Mouse (Mus musculus) limb, embryonic 11.5 days (tissue): ENCODE results near the gene Zscan5b. TPM values are rescaled to one million over a fixed set of nuclear protein-coding genes. Genes with fewer than 3 reads are reported as not detected.
A peak's percentile ranks its signal among the peaks of the same experiment; 100 is the strongest.

ENCODE experiments used
- ATAC-seq: fragments of 200-750 bp; cut with Nextera tagmentation; 2 replicates; pipeline ENCODE4 v1.8.0; 2017; ENCODE audit warnings: low read depth; ENCODE audit not compliant: insufficient number of reproducible peaks, low FRiP score, low TSS enrichment
- DNase-seq: peaks from one replicate; pipeline ENCODE4 v3.0.0-alpha.2; 2015; ENCODE audit warnings: low spot score
- H3K27ac ChIP-seq: fragments of 300-500 bp; sonication (generic); replicated peaks from 2 replicates; pipeline ENCODE4 v1.5.1; 2014; ENCODE audit warnings: low read depth, mild to moderate bottlenecking, low read length
- H3K27me3 ChIP-seq: fragments of 300-500 bp; sonication (generic); 2 replicates; pipeline ENCODE4 v1.6.1; 2014; ENCODE audit warnings: mild to moderate bottlenecking, low read length, mixed read lengths; ENCODE audit not compliant: control insufficient read depth, insufficient read depth
- H3K36me3 ChIP-seq: fragments of 300-500 bp; sonication (generic); 2 replicates; pipeline ENCODE4 v1.6.1; 2014; ENCODE audit warnings: mild to moderate bottlenecking, low read length, moderate library complexity, mixed read lengths; ENCODE audit not compliant: control insufficient read depth, insufficient read depth
- H3K4me1 ChIP-seq: fragments of 300-500 bp; sonication (generic); 2 replicates; pipeline ENCODE4 v1.6.1; 2014; ENCODE audit warnings: low read length, mixed read lengths; ENCODE audit not compliant: control insufficient read depth, insufficient read depth
- H3K4me2 ChIP-seq: fragments of 300-500 bp; sonication (generic); 2 replicates; pipeline ENCODE4 v1.6.1; 2014; ENCODE audit warnings: low read depth, mild to moderate bottlenecking, moderate library complexity; ENCODE audit not compliant: severe bottlenecking
- H3K4me3 ChIP-seq: fragments of 300-500 bp; sonication (generic); 2 replicates; pipeline ENCODE4 v1.5.1; 2014; ENCODE audit warnings: low read depth, low read length
- H3K9ac ChIP-seq: fragments of 300-500 bp; sonication (generic); 2 replicates; pipeline ENCODE4 v1.6.1; 2014; ENCODE audit warnings: mild to moderate bottlenecking, low read length
- H3K9me3 ChIP-seq: fragments of 300-500 bp; sonication (generic); 2 replicates; pipeline ENCODE4 v1.6.1; 2016; ENCODE audit warnings: low read length; ENCODE audit not compliant: control insufficient read depth
- WGBS: fragments of 180-500 bp; shearing (Covaris S2); extraction: QIAGEN DNeasy Blood & Tissue Kit; methylation state at CpG from one replicate; pipeline ENCODE4 v1.1.7; 2014; 5-methylcytosine and 5-hydroxymethylcytosine counted together
- polyA plus RNA-seq: library from polyadenylated mRNA; unstranded; fragments of >200 nt; fragmentation: Nextera tagmentation; extraction: Ambion mirVana; gene quantifications from 2 replicates; pipeline ENCODE4 v1.2.1, GENCODE M21; 2014

Zscan5b gene
- polyA plus RNA-seq, 1 experiment from 2014 or later, result not detected

- Histone ChIP-seq H3K36me3 (no peaks in the 10 kb centered on the region), H3K4me3 (peak overlapping the region; percentile 43), H3K27me3 (no peaks in the 10 kb centered on the region), H3K27ac (no peak overlapping the region), H3K9ac (no peak overlapping the region), H3K4me2 (peak overlapping the region; percentile 50; the same call in 1 of the 2 replicates), H3K9me3 (no peaks in the 10 kb centered on the region), H3K4me1 (no peaks in the 10 kb centered on the region)
- ATAC-seq (no peak), DNase-seq (peak; percentile 82)
- WGBS, result 2% methylated on average over 1 of the region's 1 CpGs
Observed at GRCm38 (mm10) chr7:6282749-6283148, 60.7 kb downstream of the Zscan5b start.

- peak overlapping the region; percentile 48 for H3K9ac ChIP-seq
- H3K36me3 ChIP-seq, result no peaks in the 10 kb centered on the region
- H3K4me3 ChIP-seq, result peak overlapping the region; percentile 43
- no peaks in the 10 kb centered on the region for H3K4me1 ChIP-seq
- H3K27ac ChIP-seq, result peak overlapping the region; percentile 51
- H3K27me3 ChIP-seq, result no peaks in the 10 kb centered on the region
- peak; percentile 73 for ATAC-seq
- WGBS, result under 1% methylated on average over 23 of the region's 23 CpGs
- peak; percentile 90 for DNase-seq
- peak overlapping the region; percentile 50 for H3K4me2 ChIP-seq
- no peaks in the 10 kb centered on the region for H3K9me3 ChIP-seq
Observed at GRCm38 (mm10) chr7:6283451-6284075, 61.5 kb downstream of the Zscan5b start.

- no peak overlapping the region for H3K4me2 ChIP-seq
Observed at GRCm38 (mm10) chr7:6284442-6285012, 62.4 kb downstream of the Zscan5b start.

GRCm38 (mm10) chr7:6285366-6285765, 63.3 kb downstream of the Zscan5b start:
- WGBS, result 92% methylated on average over 6 of the region's 6 CpGs
- Histone ChIP-seq H3K4me3 (no peak overlapping the region), H3K4me2 (peak overlapping the region; percentile 61; the same call in 1 of the 2 replicates)

More at GRCm38 (mm10) chr7:6284442-6285012, 62.4 kb downstream of the Zscan5b start:
- no peaks in the 10 kb centered on the region for H3K27me3 ChIP-seq
- no peak overlapping the region for H3K9ac ChIP-seq
- DNase-seq (no peak), ATAC-seq (no peak)
- H3K9me3 ChIP-seq, result no peaks in the 10 kb centered on the region
- H3K36me3 ChIP-seq, result no peaks in the 10 kb centered on the region
- WGBS, result 89% methylated on average over 4 of the region's 4 CpGs
- no peak overlapping the region for H3K27ac ChIP-seq
- no peak overlapping the region for H3K4me3 ChIP-seq
- no peaks in the 10 kb centered on the region for H3K4me1 ChIP-seq

GRCm38 (mm10) chr7:6285842-6286705, 64.0 kb downstream of the Zscan5b start, which contains the start of gene Zfp667:
TSS of gene Zfp667 (plus strand) at chr7:6286579.
- H3K9me3 ChIP-seq, result no peaks in the 10 kb centered on the region
- no peak within 1 kb of the TSS; the same call in 1 of the 2 replicates for H3K27ac ChIP-seq
- H3K9ac ChIP-seq, result peak within 1 kb of the TSS; percentile 46
- no peaks in the 10 kb centered on the region for H3K27me3 ChIP-seq
- peak within 1 kb of the TSS; percentile 44 for H3K4me3 ChIP-seq
- H3K36me3 ChIP-seq, result no peaks in the 10 kb centered on the region
- DNase-seq (peak; percentile 98), ATAC-seq (peak; percentile 79)
- WGBS, result 3% methylated on average over 50 of the region's 50 CpGs
- H3K4me1 ChIP-seq, result no peaks in the 10 kb centered on the region
- peak within 1 kb of the TSS; percentile 61 for H3K4me2 ChIP-seq

More at GRCm38 (mm10) chr7:6285366-6285765, 63.3 kb downstream of the Zscan5b start:
- DNase-seq (no peak), ATAC-seq (no peak)
- no peaks in the 10 kb centered on the region for H3K9me3 ChIP-seq
- H3K27ac ChIP-seq, result no peak overlapping the region; the same call in 1 of the 2 replicates
- no peaks in the 10 kb centered on the region for H3K4me1 ChIP-seq
- no peaks in the 10 kb centered on the region for H3K27me3 ChIP-seq
- no peak overlapping the region for H3K9ac ChIP-seq
- no peaks in the 10 kb centered on the region for H3K36me3 ChIP-seq

- Histone ChIP-seq H3K27me3 (no peaks in the 10 kb centered on the region), H3K4me3 (peak overlapping the region; percentile 44), H3K9me3 (no peaks in the 10 kb centered on the region), H3K4me1 (no peaks in the 10 kb centered on the region), H3K4me2 (peak overlapping the region; percentile 61), H3K27ac (no peak overlapping the region), H3K9ac (0 out of 2 replicates have a peak overlapping the region, but pooled peaks have one; percentile 32), H3K36me3 (no peaks in the 10 kb centered on the region)
- ATAC-seq (peak; percentile 0; the same call in 1 of the 2 replicates), DNase-seq (peak; percentile 25)
- WGBS, result 33% methylated on average over 15 of the region's 15 CpGs
Observed at GRCm38 (mm10) chr7:6286921-6287531, 64.9 kb downstream of the Zscan5b start.
